Mouse (Mus musculus): ENCODE results near the gene Selenow. TPM values are rescaled to one million over a fixed set of nuclear protein-coding genes. Genes with fewer than 3 reads are reported as not detected.

Gene Selenow
- polyA plus RNA-seq, 1 experiment from 2014 or later: 558 TPM

GRCm38 (mm10) chr7:15914751-15915150 lies 7.5 kb downstream of the Selenow start:
- H3K4me3 ChIP-seq (ENCODE audit: low read depth, low read length): no peak overlapping the region
- no peak overlapping the region for H3K4me2 ChIP-seq (replicated peaks; ENCODE audit: low read depth, low read length)
- no peak overlapping the region for H3K9ac ChIP-seq (replicated peaks; ENCODE audit: low read depth)
- TF ChIP-seq CTCF (IDR thresholded peaks at IDR 0.05) (no peak), EP300 (IDR thresholded peaks at IDR 0.05) (no peak)
- H3K9me3 ChIP-seq (ENCODE audit: low read length): no peaks in the 10 kb centered on the region
- H3K4me1 ChIP-seq (ENCODE audit: insufficient read depth, low read depth, low read length): no peaks in the 10 kb centered on the region; the same call in 1 of the 2 replicates
- no peak overlapping the region for H3K27ac ChIP-seq (ENCODE audit: low read length)
- H3K36me3 ChIP-seq (ENCODE audit: insufficient read depth, low read length): peaks cover 10% of the 10 kb centered on the region; the same call in 1 of the 2 replicates
- ATAC-seq (no peak), DNase-seq (ENCODE audit: low spot score) (no peak)
- 82% methylated on average over 2 of the region's 2 CpGs for WGBS
- H3K27me3 ChIP-seq (replicated peaks; ENCODE audit: insufficient read depth, low read length): no peaks in the 10 kb centered on the region

GRCm38 (mm10) chr7:15914252-15914651 lies 8.0 kb downstream of the Selenow start:
- H3K27ac ChIP-seq (ENCODE audit: low read length): no peak overlapping the region
- H3K4me3 ChIP-seq (ENCODE audit: low read depth, low read length): no peak overlapping the region
- H3K36me3 ChIP-seq (ENCODE audit: insufficient read depth, low read length): peaks cover 8% of the 10 kb centered on the region; the same call in 1 of the 2 replicates
- H3K27me3 ChIP-seq (replicated peaks; ENCODE audit: insufficient read depth, low read length): no peaks in the 10 kb centered on the region
- WGBS: 25% methylated on average over 2 of the region's 2 CpGs
- no peaks in the 10 kb centered on the region for H3K9me3 ChIP-seq (ENCODE audit: low read length)
- DNase-seq (ENCODE audit: low spot score): peak; percentile 60
- no peak overlapping the region for H3K9ac ChIP-seq (replicated peaks; ENCODE audit: low read depth)
- TF ChIP-seq CTCF (IDR thresholded peaks at IDR 0.05): peak; percentile 84
- TF ChIP-seq EP300 (IDR thresholded peaks at IDR 0.05): no peak
- no peaks in the 10 kb centered on the region; the same call in 1 of the 2 replicates for H3K4me1 ChIP-seq (ENCODE audit: insufficient read depth, low read depth, low read length)
- no peak overlapping the region for H3K4me2 ChIP-seq (replicated peaks; ENCODE audit: low read depth, low read length)
- ATAC-seq: no peak

- H3K27ac ChIP-seq (ENCODE audit: low read length): no peak overlapping the region
- H3K4me3 ChIP-seq (ENCODE audit: low read depth, low read length): no peak overlapping the region
- no peak for TF ChIP-seq EP300 (IDR thresholded peaks at IDR 0.05)
- peak; percentile 86 for TF ChIP-seq CTCF (IDR thresholded peaks at IDR 0.05)
- DNase-seq (ENCODE audit: low spot score) (peak; percentile 88), ATAC-seq (peak; percentile 88)
- H3K9me3 ChIP-seq (ENCODE audit: low read length): no peaks in the 10 kb centered on the region
- H3K4me2 ChIP-seq (replicated peaks; ENCODE audit: low read depth, low read length): no peak overlapping the region
- H3K9ac ChIP-seq (replicated peaks; ENCODE audit: low read depth): no peak overlapping the region
- no peaks in the 10 kb centered on the region; the same call in 1 of the 2 replicates for H3K4me1 ChIP-seq (ENCODE audit: insufficient read depth, low read depth, low read length)
- WGBS: 1% methylated on average over 4 of the region's 4 CpGs
- no peaks in the 10 kb centered on the region for H3K27me3 ChIP-seq (replicated peaks; ENCODE audit: insufficient read depth, low read length)
- no peaks in the 10 kb centered on the region for H3K36me3 ChIP-seq (ENCODE audit: insufficient read depth, low read length)
Observed at GRCm38 (mm10) chr7:15912183-15912582, 10.0 kb downstream of the Selenow start.

GRCm38 (mm10) chr7:15910521-15910920 lies 11.7 kb downstream of the Selenow start:
- Histone ChIP-seq H3K4me3 (ENCODE audit: low read depth, low read length) (no peak overlapping the region), H3K36me3 (ENCODE audit: insufficient read depth, low read length) (no peaks in the 10 kb centered on the region), H3K9ac (replicated peaks; ENCODE audit: low read depth) (no peak overlapping the region), H3K4me1 (ENCODE audit: insufficient read depth, low read depth, low read length) (no peaks in the 10 kb centered on the region; the same call in 1 of the 2 replicates), H3K27me3 (replicated peaks; ENCODE audit: insufficient read depth, low read length) (no peaks in the 10 kb centered on the region), H3K4me2 (replicated peaks; ENCODE audit: low read depth, low read length) (no peak overlapping the region), H3K9me3 (ENCODE audit: low read length) (no peaks in the 10 kb centered on the region), H3K27ac (ENCODE audit: low read length) (no peak overlapping the region)
- TF ChIP-seq EP300 (IDR thresholded peaks at IDR 0.05) (no peak), CTCF (IDR thresholded peaks at IDR 0.05) (no peak)
- DNase-seq (ENCODE audit: low spot score): no peak
- ATAC-seq: no peak
- 60% methylated on average over 5 of the region's 5 CpGs for WGBS

GRCm38 (mm10) chr7:15907971-15908590 lies 14.1 kb downstream of the Selenow start:
- WGBS: 66% methylated on average over 8 of the region's 8 CpGs
- Histone ChIP-seq H3K27me3 (replicated peaks; ENCODE audit: insufficient read depth, low read length) (no peaks in the 10 kb centered on the region), H3K4me1 (ENCODE audit: insufficient read depth, low read depth, low read length) (no peaks in the 10 kb centered on the region), H3K27ac (ENCODE audit: low read length) (no peak overlapping the region), H3K4me3 (ENCODE audit: low read depth, low read length) (no peak overlapping the region), H3K36me3 (ENCODE audit: insufficient read depth, low read length) (no peaks in the 10 kb centered on the region), H3K9ac (replicated peaks; ENCODE audit: low read depth) (no peak overlapping the region), H3K4me2 (replicated peaks; ENCODE audit: low read depth, low read length) (no peak overlapping the region), H3K9me3 (ENCODE audit: low read length) (no peaks in the 10 kb centered on the region)
- ATAC-seq: no peak
- DNase-seq (ENCODE audit: low spot score): no peak
- TF ChIP-seq EP300 (IDR thresholded peaks at IDR 0.05) (no peak), CTCF (IDR thresholded peaks at IDR 0.05) (no peak)

- no peak for ATAC-seq
Observed at GRCm38 (mm10) chr7:15906602-15907001, 15.6 kb downstream of the Selenow start.

More at GRCm38 (mm10) chr7:15906602-15907001, 15.6 kb downstream of the Selenow start:
- no peak for DNase-seq (ENCODE audit: low spot score)
- Histone ChIP-seq H3K9me3 (ENCODE audit: low read length) (no peaks in the 10 kb centered on the region), H3K36me3 (ENCODE audit: insufficient read depth, low read length) (no peaks in the 10 kb centered on the region), H3K9ac (replicated peaks; ENCODE audit: low read depth) (no peak overlapping the region), H3K4me3 (ENCODE audit: low read depth, low read length) (no peak overlapping the region), H3K4me2 (replicated peaks; ENCODE audit: low read depth, low read length) (no peak overlapping the region), H3K27ac (ENCODE audit: low read length) (no peak overlapping the region), H3K27me3 (replicated peaks; ENCODE audit: insufficient read depth, low read length) (no peaks in the 10 kb centered on the region), H3K4me1 (ENCODE audit: insufficient read depth, low read depth, low read length) (no peaks in the 10 kb centered on the region)
- WGBS: 90% methylated on average over 1 of the region's 1 CpGs
- TF ChIP-seq CTCF (IDR thresholded peaks at IDR 0.05): no peak
- no peak for TF ChIP-seq EP300 (IDR thresholded peaks at IDR 0.05)

Measured in lung, postnatal 0 days (tissue).